In the genomic region with DNA sequence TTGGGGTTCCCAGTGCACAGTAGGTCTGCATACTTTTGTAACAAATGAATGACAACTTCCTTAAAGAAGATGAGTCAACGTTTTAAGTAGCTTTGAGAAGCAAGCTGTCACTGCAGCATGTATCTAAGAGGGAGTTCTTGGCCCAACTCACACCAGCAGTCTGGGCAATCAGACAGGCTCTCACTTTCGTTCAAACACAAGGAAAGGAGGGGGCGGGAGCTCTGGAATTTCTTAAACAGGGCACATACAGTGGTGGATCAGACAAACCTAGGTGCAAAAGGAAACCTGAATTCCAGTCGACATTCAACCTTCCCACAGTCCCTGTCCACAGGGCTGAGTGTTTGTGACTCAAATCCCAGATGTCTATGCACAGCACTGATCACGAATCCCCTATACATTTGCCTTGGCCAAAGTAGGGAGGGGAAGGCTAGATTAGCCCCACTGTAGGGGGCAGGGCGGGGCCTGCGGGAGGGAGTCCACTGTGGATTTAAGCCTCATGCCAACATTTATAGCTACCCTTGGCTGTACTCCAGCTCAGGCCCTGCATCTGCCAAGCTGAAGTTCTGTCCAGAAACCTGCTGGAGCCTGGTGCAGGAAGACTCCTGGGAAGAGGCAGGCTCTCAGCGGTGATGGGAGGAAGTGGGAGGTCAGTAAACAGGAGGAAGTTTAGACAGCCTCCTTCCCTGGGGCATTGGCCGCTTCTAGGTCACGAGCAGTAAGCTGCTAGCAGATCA, we compare ENCODE assay signal across 9 mouse cellular contexts.
A peak's percentile ranks its signal among the peaks of the same experiment; 100 is the strongest.
DNase-seq lines count a peak whose midpoint lies in the region; ATAC-seq lines count a peak whose summit lies in the region.
"Had no signal": no experiment of that assay in that cellular context is flagged by ENCODE, and none has a peak within 500 bp of the region (broad histone marks: within the 10 kb centered on the region; RNA-seq: fewer than 3 reads in every experiment).

No protein-coding gene starts in this region.

- H3K4me1 ChIP-seq in hindbrain, embryonic 15.5 days (replicated peaks), result no peaks in the 10 kb centered on the region
- no peaks in the 10 kb centered on the region; the same call in 1 of the 2 replicates for H3K4me1 ChIP-seq in hindbrain, embryonic 12.5 days
- peaks cover 5% of the 10 kb centered on the region; the same call in 1 of the 2 replicates for H3K4me1 ChIP-seq in heart, embryonic 12.5 days (replicated peaks)
- no peaks in the 10 kb centered on the region for H3K4me1 ChIP-seq in stomach, embryonic 16.5 days (ENCODE audit: control insufficient read depth, insufficient read depth, low read length)
- H3K4me1 ChIP-seq: midbrain, embryonic 12.5 days had no signal

- H3K9me3 ChIP-seq in hindbrain, embryonic 15.5 days, result no peaks in the 10 kb centered on the region
- no peaks in the 10 kb centered on the region for H3K9me3 ChIP-seq in hindbrain, embryonic 12.5 days (replicated peaks)
- no peaks in the 10 kb centered on the region; the same call in 1 of the 2 replicates for H3K9me3 ChIP-seq in heart, embryonic 12.5 days (replicated peaks)
- H3K9me3 ChIP-seq in stomach, embryonic 16.5 days (replicated peaks; ENCODE audit: control insufficient read depth, low read length), result no peaks in the 10 kb centered on the region
- H3K9me3 ChIP-seq: midbrain, embryonic 12.5 days had no signal

- WGBS in hindbrain, embryonic 15.5 days, result 53% methylated on average over 10 of the region's 10 CpGs
- 56% methylated on average over 10 of the region's 10 CpGs for WGBS in hindbrain, embryonic 12.5 days
- WGBS in heart, embryonic 12.5 days, result 42% methylated on average over 10 of the region's 10 CpGs
- 31% methylated on average over 10 of the region's 10 CpGs for WGBS in stomach, embryonic 16.5 days

- no peak overlapping the region for H3K27ac ChIP-seq in hindbrain, embryonic 15.5 days (replicated peaks)
- no peak overlapping the region for H3K27ac ChIP-seq in hindbrain, embryonic 12.5 days
- 0 out of 2 replicates have a peak overlapping the region, but pooled peaks have one; percentile 25 for H3K27ac ChIP-seq in heart, embryonic 12.5 days (ENCODE audit: poor library complexity, severe bottlenecking)
- H3K27ac ChIP-seq in stomach, embryonic 16.5 days (ENCODE audit: low read length), result peak overlapping the region; percentile 36; the same call in 1 of the 2 replicates
- H3K27ac ChIP-seq: midbrain, embryonic 12.5 days had no signal

- H3K36me3 ChIP-seq in hindbrain, embryonic 15.5 days, result no peaks in the 10 kb centered on the region
- no peaks in the 10 kb centered on the region for H3K36me3 ChIP-seq in hindbrain, embryonic 12.5 days
- H3K36me3 ChIP-seq in heart, embryonic 12.5 days, result no peaks in the 10 kb centered on the region
- H3K36me3 ChIP-seq in stomach, embryonic 16.5 days (ENCODE audit: control insufficient read depth, insufficient read depth, low read length), result no peaks in the 10 kb centered on the region
- H3K36me3 ChIP-seq: midbrain, embryonic 12.5 days had no signal

- no peaks in the 10 kb centered on the region for H3K27me3 ChIP-seq in hindbrain, embryonic 15.5 days
- no peaks in the 10 kb centered on the region for H3K27me3 ChIP-seq in hindbrain, embryonic 12.5 days
- H3K27me3 ChIP-seq in heart, embryonic 12.5 days (replicated peaks), result no peaks in the 10 kb centered on the region
- no peaks in the 10 kb centered on the region for H3K27me3 ChIP-seq in stomach, embryonic 16.5 days (ENCODE audit: control insufficient read depth, insufficient read depth, low read length)
- H3K27me3 ChIP-seq: midbrain, embryonic 12.5 days had no signal

- no peak overlapping the region for H3K4me3 ChIP-seq in hindbrain, embryonic 15.5 days
- no peak overlapping the region for H3K4me3 ChIP-seq in hindbrain, embryonic 12.5 days
- no peak overlapping the region for H3K4me3 ChIP-seq in heart, embryonic 12.5 days
- no peak overlapping the region for H3K4me3 ChIP-seq in stomach, embryonic 16.5 days (replicated peaks; ENCODE audit: low read length)
- H3K4me3 ChIP-seq: midbrain, embryonic 12.5 days had no signal

- no peak overlapping the region for H3K9ac ChIP-seq in hindbrain, embryonic 15.5 days
- no peak overlapping the region for H3K9ac ChIP-seq in hindbrain, embryonic 12.5 days
- no peak overlapping the region for H3K9ac ChIP-seq in heart, embryonic 12.5 days
- no peak overlapping the region for H3K9ac ChIP-seq in stomach, embryonic 16.5 days (ENCODE audit: low read length)
- H3K9ac ChIP-seq: midbrain, embryonic 12.5 days had no signal

- DNase-seq in Muller cell, postnatal 12 days (ENCODE audit: inconsistent ontology term), result peak; percentile 31
- DNase-seq in cerebellum, postnatal 25 days, result peak; percentile 79 to 82
- peak; percentile 84 to 86 for DNase-seq in kidney, postnatal 36 days
- DNase-seq in spleen, adult 12 weeks (ENCODE audit: low spot score), result no peak

- no peak overlapping the region for H3K4me2 ChIP-seq in hindbrain, embryonic 15.5 days
- H3K4me2 ChIP-seq in hindbrain, embryonic 12.5 days (replicated peaks), result no peak overlapping the region
- H3K4me2 ChIP-seq in heart, embryonic 12.5 days, result peak overlapping the region; percentile 1; the same call in 1 of the 2 replicates
- no peak overlapping the region for H3K4me2 ChIP-seq in stomach, embryonic 16.5 days (ENCODE audit: low read depth, low read length)
- H3K4me2 ChIP-seq: midbrain, embryonic 12.5 days had no signal

- ATAC-seq in hindbrain, embryonic 15.5 days (ENCODE audit: low FRiP score, low read depth), result peak; percentile 63; the same call in 1 of the 2 replicates
- ATAC-seq in hindbrain, embryonic 12.5 days (ENCODE audit: low FRiP score), result no peak
- ATAC-seq in heart, embryonic 12.5 days (ENCODE audit: insufficient number of reproducible peaks, low FRiP score), result peak; percentile 76
- ATAC-seq in stomach, embryonic 16.5 days (ENCODE audit: insufficient read depth, low FRiP score), result peak; percentile 72

Comparison
In these comparisons a context has a peak if more than half of its experiments do, and no peak if none do; other contexts are left out.
1. H3K27ac ChIP-seq: peak in heart, embryonic 12.5 days (single experiment) and stomach, embryonic 16.5 days (single experiment); none in hindbrain, embryonic 15.5 days (single experiment) and hindbrain, embryonic 12.5 days (single experiment).